Mouse (Mus musculus) megakaryocyte, embryonic 14.5 days (primary cell): ENCODE results near the gene Gas2l2.

Experiments used
- FLI1 ChIP-seq: IDR thresholded peaks from 2 replicates; pipeline ENCODE4 v1.6.1; 2012; ENCODE audit warnings: low read length, inconsistent platforms, mixed read lengths
- GATA1 ChIP-seq: IDR thresholded peaks from 3 replicates; pipeline ENCODE4 v1.6.1; 2012; ENCODE audit warnings: mixed read lengths, low read length, inconsistent platforms, borderline replicate concordance

DNA sequence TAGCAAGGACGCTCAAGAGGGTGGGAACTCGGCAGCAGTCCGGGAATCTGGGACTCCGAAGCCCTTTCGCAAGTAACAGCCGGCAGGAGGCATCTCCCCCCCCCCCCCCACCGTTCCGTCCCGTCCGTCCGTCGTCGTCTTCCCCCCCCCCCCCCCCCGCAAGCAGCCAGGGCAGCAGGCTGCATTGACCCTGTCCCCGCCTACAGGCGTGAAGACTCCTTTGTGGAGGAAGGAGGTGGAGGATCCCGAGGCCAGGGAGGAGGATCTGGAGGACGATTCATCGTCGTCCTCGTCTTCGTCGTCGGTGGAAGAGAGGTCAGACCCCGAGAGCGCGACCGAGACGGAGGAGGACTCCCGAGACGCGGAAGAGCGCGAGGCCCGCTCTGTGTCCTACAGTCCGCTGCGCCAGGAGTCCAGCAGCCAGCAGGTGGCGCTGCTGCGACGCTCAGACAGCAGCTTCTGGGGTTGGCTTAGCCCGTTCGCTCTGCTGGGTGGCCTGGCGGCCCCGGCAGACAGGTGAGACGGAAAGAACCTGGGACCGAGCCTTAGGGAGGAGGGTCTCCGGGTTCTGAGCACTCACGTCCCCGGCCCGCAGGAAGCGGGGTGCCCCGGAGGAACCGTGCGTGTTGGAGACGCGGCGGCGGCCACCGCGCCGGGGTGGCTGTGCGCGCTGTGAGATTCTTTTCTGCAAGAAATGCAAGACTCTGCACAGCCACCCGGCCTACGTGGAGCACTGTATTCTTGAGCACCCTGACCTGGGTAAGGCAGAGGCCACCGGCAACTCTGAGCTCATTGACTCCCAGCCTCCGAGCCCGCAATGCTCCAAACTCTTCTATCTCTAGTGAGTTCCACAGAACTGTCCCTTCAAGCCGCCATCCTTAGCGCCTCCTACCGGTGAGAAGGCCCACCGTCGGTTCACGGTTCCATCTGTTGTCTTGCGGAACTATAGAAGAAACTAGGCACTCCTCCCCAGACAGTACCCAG, 11.1 kb upstream of the Gas2l2 start:
- TF ChIP-seq GATA1 = no peak
- TF ChIP-seq FLI1 = no peak
